Mouse (Mus musculus): ENCODE results near the gene Os9. TPM values are rescaled to one million over a fixed set of nuclear protein-coding genes. Genes with fewer than 3 reads are reported as not detected.

Os9 gene
- 80.1 to 89.5 TPM (median 81.2 TPM) in 4 replicates for total RNA-seq (2023)

DNA sequence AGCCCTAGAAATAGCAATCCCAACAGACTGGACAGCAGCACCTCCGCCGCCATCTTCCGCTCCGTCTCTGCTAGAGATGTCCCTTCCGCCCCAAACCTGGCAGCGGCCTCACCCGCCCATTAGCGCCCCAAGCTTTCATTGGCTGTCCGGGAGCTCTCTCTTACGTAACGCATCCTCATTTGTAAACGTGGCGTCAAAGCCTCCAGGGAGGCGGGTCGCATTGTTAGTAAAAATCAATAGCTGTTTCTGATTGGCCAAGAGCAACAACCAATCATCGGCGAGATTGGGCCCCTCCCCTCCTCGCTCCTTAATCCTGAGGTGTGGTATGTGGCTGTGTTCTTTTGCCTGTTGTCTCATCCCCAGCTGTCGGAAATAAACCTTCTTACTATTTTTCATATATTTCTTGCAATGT is at the start of gene Os9:
Gene Os9 (minus strand): TSS at position 66 of the 412 bp plus-strand sequence.

DNA sequence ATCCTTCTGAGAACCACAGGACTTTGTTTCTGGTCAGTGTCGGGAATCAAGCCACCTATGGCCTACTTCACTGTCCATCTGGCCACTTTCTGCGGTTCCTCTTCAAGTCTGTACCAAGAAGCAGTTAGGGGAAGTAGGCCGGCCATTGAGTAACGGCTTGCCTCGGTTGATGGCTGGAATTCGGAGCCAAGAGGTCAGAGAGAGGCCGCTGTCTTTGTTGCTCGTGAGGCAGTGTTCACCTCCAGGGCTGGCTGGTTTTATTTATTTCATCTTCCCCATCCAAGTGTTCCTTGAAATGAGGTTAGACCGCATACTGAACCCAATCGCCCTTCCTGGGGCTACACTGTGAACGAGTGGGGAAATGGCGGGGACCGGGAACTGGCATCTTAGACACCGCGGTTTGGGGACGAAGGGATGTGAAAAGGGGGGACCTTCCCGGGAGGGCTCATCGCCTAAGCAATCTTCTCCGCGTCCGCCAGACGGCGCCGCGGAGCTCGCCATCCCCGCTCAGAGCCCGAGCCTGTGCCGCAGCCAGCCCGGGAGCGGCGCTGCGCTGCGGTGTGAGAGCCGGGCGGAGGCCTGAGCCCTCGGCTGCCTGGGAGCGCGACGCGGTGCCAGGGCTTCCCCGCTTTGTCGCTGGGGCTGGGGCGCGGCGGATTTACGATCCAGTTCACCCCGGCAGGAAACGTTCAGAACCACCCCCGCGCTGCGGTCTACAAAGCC is 43.9 kb upstream of the Os9 start, which contains the start of gene B4galnt1:
Gene B4galnt1 (plus strand): TSS at position 595 of the 723 bp plus-strand sequence.

DNA sequence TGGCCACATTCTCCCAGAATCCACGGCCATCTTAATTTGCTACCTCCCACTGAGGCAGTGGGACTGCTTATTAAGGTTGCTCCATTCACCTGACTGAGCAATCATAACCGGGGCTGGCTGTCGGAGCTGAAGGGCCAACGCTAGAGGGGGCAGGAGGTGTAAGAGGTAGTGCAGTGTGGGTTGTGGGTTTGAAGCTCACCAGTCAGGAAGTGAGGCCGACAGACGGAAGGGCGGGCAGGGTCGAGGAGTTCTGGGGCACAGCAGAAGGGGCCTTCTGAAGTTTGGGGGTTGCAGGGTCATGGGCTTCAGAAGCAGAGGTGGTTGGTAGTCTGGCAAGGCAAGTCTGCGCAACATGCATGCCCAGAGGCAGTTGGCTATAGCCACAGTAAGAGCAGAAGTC is 45.9 kb downstream of the Os9 start, which contains the start of gene Agap2:
Gene Agap2 (plus strand): TSS at position 205 of the 400 bp plus-strand sequence.

DNA sequence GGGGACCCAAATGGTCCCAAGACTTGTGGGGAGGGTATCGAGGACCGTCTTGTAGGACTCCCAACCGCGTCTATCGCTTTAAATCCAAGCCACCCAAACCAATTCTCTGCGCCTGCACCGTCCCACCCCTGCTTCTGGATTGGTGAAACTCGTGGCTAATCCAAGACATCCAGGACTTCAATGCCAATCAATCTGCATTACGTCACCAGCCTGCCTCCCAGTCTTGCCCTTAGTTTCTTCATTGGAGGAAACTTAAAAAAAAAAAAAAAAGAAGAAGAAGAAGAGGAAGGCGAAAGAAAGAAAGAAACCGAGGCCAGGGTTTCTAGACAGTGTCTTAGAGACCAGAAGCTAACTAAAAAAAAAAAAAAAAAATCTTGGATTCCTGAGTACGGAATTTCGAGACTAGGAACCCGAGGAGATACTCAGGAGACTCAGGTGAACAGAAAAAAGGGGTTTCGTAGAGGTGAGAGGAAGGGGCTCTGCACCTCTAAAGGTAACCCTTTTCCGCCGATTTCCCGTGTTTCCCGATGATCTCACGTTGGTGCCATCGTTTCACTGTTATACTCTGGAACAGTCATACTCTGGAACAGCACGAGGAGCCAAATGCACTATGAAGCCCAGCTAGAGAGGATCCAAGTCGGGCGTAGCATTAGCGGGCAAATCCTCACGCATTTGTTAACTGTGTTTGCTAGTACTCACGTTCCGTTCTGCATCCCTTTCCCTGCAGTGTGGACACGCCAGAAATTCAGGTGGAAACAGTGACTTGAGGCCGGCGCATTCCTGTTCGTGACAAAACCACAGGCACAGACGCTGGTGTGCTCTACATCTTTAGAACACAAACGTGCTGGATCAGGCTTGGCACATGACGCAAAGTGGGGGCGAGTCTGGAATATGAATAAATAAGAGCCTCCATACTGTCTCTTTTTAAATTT is 50.5 kb downstream of the Os9 start, which contains the start of gene Tspan31:
Gene Tspan31 (minus strand): TSS at position 75 of the 932 bp plus-strand sequence.

DNA sequence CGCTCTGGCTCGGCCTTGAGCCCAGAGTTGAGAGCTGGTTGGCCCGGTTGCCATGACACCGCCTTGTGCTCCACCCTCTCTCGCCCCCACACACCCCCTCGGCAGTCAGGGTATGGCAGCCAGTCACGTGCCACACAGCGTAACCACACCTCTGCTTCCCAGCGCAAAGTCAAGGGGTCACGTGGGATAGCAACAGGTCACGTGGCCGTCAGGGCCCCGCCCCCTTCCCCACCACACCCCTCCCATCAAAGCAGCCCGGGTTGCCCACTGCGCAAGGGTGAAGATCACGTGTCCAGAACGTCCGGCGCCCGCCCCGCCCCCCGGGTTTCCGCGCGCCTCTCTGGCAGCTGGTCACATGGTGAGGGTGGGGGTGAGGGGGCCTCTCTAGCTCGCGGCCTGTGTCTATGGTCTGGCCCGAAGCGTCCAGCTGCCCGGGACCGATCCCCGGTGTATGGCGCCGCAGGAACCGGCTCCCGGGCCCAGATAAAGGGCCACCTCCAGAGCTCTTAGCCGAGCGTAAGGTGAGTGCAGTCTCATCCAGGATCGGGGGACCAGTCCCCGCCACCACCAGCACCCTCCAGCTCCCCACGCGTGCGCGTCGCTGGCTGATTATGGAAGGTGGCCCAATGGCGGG is 57.6 kb downstream of the Os9 start, which contains the start of gene Cdk4:
Gene Cdk4 (plus strand): TSS at position 296 of the 634 bp plus-strand sequence.

DNA sequence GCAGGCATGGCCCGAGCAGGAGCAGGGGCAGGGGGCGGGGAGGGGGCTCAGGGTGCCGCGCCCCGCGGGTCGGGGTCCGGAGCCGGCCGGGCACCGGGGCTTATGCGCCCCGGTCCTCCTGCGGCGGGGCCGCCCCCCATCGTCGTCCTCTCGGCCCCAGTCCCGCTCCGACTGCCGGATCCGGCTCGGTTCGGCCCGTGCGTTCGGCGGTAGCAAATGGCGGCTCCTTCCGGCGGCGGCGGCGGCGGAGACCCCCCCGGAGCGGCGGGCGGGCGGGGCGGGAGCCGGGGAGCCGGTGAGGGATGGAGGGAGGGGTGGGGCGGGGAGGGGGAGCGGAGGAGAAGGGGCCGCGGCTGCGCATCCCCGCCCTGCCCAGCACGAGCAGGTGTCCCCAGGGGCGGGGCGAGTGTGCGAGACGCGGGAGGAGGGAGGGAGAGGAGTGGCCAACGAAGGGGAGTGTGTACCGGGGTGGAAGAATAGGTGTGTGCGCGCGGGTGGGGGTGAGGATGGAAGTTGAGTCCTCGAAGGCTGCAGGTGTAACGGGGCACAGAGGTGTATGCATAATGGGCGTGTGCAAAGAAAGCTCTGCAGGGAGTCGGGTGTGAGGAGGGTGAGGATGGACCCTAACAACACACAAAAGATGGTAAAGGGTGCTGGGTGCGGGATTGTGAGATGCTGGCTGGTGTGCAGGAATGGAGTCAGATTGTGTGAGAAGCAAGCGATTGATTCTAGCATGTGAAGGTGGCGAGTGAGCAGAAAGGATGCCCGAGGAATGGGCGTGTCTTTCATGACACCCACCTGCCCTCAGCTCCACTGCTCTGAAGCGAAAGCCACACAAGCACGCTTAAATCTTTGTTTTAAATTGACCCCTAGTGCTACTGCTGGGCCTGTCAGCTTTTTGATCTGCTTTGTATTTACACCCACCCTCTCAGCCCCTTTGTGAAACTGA is 60.7 kb downstream of the Os9 start, which contains the start of gene March9:
Gene March9 (minus strand): TSS at position 217 of the 949 bp plus-strand sequence.

DNA sequence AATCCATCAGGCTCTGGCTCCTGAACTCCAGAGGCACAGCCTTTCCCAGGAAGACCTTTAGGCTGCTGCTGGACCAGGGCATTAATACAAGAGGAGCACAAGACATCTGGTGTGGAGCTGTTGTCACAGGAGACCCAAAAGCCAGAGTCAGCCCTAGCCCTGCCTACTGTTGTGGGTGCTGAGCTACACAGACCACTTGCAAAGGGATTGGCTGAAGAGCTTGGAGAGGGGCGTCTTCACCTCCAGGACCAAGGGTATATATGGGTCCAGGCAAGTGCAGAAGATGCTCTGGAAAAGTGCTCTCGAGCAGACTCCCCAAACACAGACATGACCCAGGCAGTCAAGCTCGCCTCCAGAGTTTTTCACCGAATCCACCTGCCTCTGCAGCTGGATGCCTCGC is 73.0 kb downstream of the Os9 start, which contains the start of gene Cyp27b1:
Gene Cyp27b1 (plus strand): TSS at position 297 of the 400 bp plus-strand sequence.

Other genes starting within 250 kb of the Os9 start
- 6.1 to 7.8 TPM (median 7.4 TPM) in 4 replicates for gene Atp23, start 219.8 kb downstream of the Os9 start, total RNA-seq (2023)
- gene Ctdsp2, start 142.4 kb downstream of the Os9 start, total RNA-seq (2023), result 45.1 to 53.9 TPM (median 51.9 TPM) in 4 replicates
- 0.18 to 1.0 TPM (median 0.74 TPM) in 4 replicates for gene Avil, start 120.4 kb downstream of the Os9 start, total RNA-seq (2023)
- gene Tsfm, start 90.3 kb downstream of the Os9 start, total RNA-seq (2023), result 20.5 to 21.8 TPM (median 21.3 TPM) in 4 replicates
- 16.3 to 24.7 TPM (median 19.8 TPM) in 4 replicates for gene Mettl1, start 79.7 kb downstream of the Os9 start, total RNA-seq (2023)
- gene Eef1akmt3, start 79.6 kb downstream of the Os9 start, total RNA-seq (2023), result 0.25 TPM in 1 of 4 replicates, not detected in the others
- gene Cyp27b1, start 72.9 kb downstream of the Os9 start, total RNA-seq (2023), result 1.2 to 2.1 TPM in 2 of 4 replicates, not detected in the others
- gene March9, start 60.9 kb downstream of the Os9 start, total RNA-seq (2023), result 2.8 to 3.4 TPM (median 3.3 TPM) in 4 replicates
- 127 to 135 TPM (median 129 TPM) in 4 replicates for gene Cdk4, start 57.6 kb downstream of the Os9 start, total RNA-seq (2023)
- gene Tspan31, start 50.9 kb downstream of the Os9 start, total RNA-seq (2023), result 20.0 to 26.6 TPM (median 22.0 TPM) in 4 replicates
- gene Agap2, start 45.8 kb downstream of the Os9 start, total RNA-seq (2023), result 97.5 to 109 TPM (median 105 TPM) in 4 replicates
- 467 to 503 TPM (median 480 TPM) in 4 replicates for gene B4galnt1, start 44.1 kb upstream of the Os9 start, total RNA-seq (2023)
- not detected in 4 replicates for gene Slc26a10, start 59.5 kb upstream of the Os9 start, total RNA-seq (2023)
- 0.33 TPM in 1 of 4 replicates, not detected in the others for gene Arhgef25, start 69.0 kb upstream of the Os9 start, total RNA-seq (2023)
- 63.9 to 74.8 TPM (median 72.1 TPM) in 4 replicates for gene Dtx3, start 74.6 kb upstream of the Os9 start, total RNA-seq (2023)
- gene Pip4k2c, start 90.5 kb upstream of the Os9 start, total RNA-seq (2023), result 61.9 to 65.3 TPM (median 63.0 TPM) in 4 replicates
- 0.33 to 0.85 TPM (median 0.48 TPM) in 4 replicates for gene Kif5a, start 142.2 kb upstream of the Os9 start, total RNA-seq (2023)
- 109 to 116 TPM (median 114 TPM) in 4 replicates for gene Dctn2, start 145.2 kb upstream of the Os9 start, total RNA-seq (2023)
- gene Mbd6, start 167.9 kb upstream of the Os9 start, total RNA-seq (2023), result 99.9 to 129 TPM (median 111 TPM) in 4 replicates
- gene Mars, start 190.7 kb upstream of the Os9 start, total RNA-seq (2023), result 53.5 to 66.7 TPM (median 58.0 TPM) in 4 replicates
- 102 to 114 TPM (median 105 TPM) in 4 replicates for gene Arhgap9, start 200.8 kb upstream of the Os9 start, total RNA-seq (2023)
- not detected in 4 replicates for gene Gli1, start 220.8 kb upstream of the Os9 start, total RNA-seq (2023)
- not detected in 4 replicates for gene Inhbe, start 233.3 kb upstream of the Os9 start, total RNA-seq (2023)
- gene Inhbc, start 249.3 kb upstream of the Os9 start, total RNA-seq (2023), result not detected in 4 replicates

All from B cell, adult 62 days (primary cell).